Mouse (Mus musculus) forebrain, embryonic 13.5 days (tissue): Measurements from ENCODE around the gene Rgs4. TPM values are rescaled to one million over a fixed set of nuclear protein-coding genes. Genes with fewer than 3 reads are reported as not detected.

Experiments used
- polyA plus RNA-seq: library from polyadenylated mRNA; unstranded; fragments of >200 nt; fragmentation: Nextera tagmentation; extraction: Ambion mirVana; gene quantifications from 2 replicates; pipeline ENCODE4 v1.2.1, GENCODE M21; 2015

Gene Rgs4
- polyA plus RNA-seq, 1 experiment from 2014 or later = 18.2 TPM

Other genes starting within 250 kb of the Rgs4 start
- gene Nuf2, start 216.2 kb downstream of the Rgs4 start, polyA plus RNA-seq = 64.6 and 66.7 TPM in 2 replicates
- gene Rgs5, start 92.1 kb downstream of the Rgs4 start, polyA plus RNA-seq = 10.0 and 10.4 TPM in 2 replicates
- gene Ccdc190, start 181.0 kb upstream of the Rgs4 start, polyA plus RNA-seq = 0.81 and 0.93 TPM in 2 replicates
- gene Hsd17b7, start 221.6 kb upstream of the Rgs4 start, polyA plus RNA-seq = 14.2 and 18.1 TPM in 2 replicates